Mouse (Mus musculus): ENCODE measurements around the gene Ppp1r15b. TPM values are rescaled to one million over a fixed set of nuclear protein-coding genes. Genes with fewer than 3 reads are reported as not detected.

Ppp1r15b gene
- polyA plus RNA-seq, 1 experiment from 2014 or later: 22.2 TPM

DNA sequence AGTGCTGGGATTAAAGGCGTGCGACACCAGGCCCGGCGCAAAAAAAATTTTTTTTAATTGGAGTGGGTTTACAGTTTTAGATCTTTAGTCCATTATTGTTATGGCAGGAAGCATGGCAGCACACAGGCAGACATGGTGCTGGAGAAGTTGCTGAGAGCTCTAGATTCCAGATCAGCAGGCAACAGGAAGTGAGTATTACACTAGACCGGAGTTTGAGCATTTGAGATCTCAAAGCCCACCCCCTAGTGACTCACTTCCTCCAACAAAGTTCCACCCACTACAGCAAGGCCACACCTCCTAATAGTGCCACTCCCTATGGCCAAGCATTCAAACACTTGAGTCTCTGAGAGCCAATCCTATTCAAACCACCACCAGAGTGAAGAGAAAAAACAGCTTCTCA is 12.8 kb upstream of the Ppp1r15b start:
- Histone ChIP-seq H3K4me1 (ENCODE audit: control insufficient read depth, insufficient read depth, low read depth, low read length) (no peaks in the 10 kb centered on the region), H3K27me3 (replicated peaks; ENCODE audit: control insufficient read depth, insufficient read depth, low read length) (no peaks in the 10 kb centered on the region), H3K4me2 (ENCODE audit: low read length) (no peak overlapping the region), H3K9me3 (ENCODE audit: control insufficient read depth, low read length) (no peaks in the 10 kb centered on the region), H3K4me3 (ENCODE audit: low read length) (no peak overlapping the region), H3K9ac (ENCODE audit: low read depth, low read length) (no peak overlapping the region), H3K36me3 (ENCODE audit: control insufficient read depth, insufficient read depth, low read length) (no peaks in the 10 kb centered on the region), H3K27ac (ENCODE audit: low read depth, low read length) (no peak overlapping the region)
- ATAC-seq: no peak
- whole genome bisulfite sequencing: 91% methylated on average over 5 of the region's 5 CpGs

DNA sequence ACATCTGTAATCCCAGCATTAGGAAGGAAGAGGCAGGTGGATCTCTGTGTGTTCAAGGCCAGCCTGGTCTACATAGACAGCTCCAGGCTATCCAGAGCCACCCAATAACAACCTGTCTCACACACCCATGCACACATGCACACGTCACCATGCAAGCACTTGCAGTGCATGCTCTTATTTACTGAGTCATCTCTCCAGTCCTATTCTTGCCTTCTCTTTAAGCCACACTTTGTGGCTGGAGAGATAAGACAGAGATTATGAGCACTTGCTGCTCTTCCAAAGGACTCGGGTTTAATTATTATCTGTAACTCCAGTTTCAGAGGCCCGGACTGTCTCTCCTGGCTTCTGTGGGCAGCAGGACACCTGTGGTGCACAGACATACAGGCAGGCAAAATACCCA is 12.1 kb upstream of the Ppp1r15b start:
- WGBS: 82% methylated on average over 3 of the region's 3 CpGs
- no peak overlapping the region for H3K4me2 ChIP-seq (ENCODE audit: low read length)
- no peak overlapping the region for H3K4me3 ChIP-seq (ENCODE audit: low read length)
- H3K4me1 ChIP-seq (ENCODE audit: control insufficient read depth, insufficient read depth, low read depth, low read length): no peaks in the 10 kb centered on the region
- no peak overlapping the region for H3K27ac ChIP-seq (ENCODE audit: low read depth, low read length)
- H3K9ac ChIP-seq (ENCODE audit: low read depth, low read length): no peak overlapping the region
- no peak for ATAC-seq
- H3K36me3 ChIP-seq (ENCODE audit: control insufficient read depth, insufficient read depth, low read length): no peaks in the 10 kb centered on the region
- no peaks in the 10 kb centered on the region for H3K27me3 ChIP-seq (replicated peaks; ENCODE audit: control insufficient read depth, insufficient read depth, low read length)
- no peaks in the 10 kb centered on the region for H3K9me3 ChIP-seq (ENCODE audit: control insufficient read depth, low read length)

DNA sequence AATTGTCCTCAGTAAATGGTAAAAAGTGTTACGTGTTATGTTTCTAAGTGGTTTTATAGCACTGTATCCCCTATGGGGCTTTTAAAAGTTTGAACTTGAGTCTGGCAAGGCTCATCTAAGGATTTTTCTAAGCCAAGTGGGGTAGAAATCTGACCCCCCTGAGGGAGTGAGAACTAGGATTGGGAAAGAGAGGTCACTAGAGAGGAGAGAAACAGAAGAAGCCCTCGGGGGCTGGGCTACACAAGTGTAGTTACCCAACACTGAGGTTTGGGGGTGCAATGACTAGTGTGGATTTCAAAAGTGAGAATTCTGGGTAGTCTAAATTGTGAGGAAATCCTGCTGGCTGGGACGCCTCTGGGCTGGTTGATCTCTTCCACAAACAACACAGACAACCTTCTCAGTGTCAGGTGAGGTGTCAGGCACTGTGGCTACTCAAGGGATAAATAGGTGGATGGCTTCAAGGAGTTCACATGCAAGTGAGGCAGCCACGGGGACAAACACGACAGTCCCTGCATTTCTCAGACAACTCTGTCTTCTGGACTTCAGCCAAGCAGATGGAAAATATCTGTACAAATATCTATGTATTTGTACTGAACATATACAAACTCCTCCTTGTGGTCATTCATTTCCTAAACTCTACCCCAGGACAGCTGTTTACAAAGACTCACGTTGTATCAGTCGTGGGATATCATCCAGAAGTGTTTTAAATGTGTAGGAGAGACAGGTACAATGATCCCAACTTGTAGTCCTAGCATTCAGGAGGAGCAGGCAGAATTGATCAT is 10.8 kb upstream of the Ppp1r15b start:
- H3K27ac ChIP-seq (ENCODE audit: low read depth, low read length): no peak overlapping the region
- H3K4me3 ChIP-seq (ENCODE audit: low read length): no peak overlapping the region
- no peak overlapping the region for H3K9ac ChIP-seq (ENCODE audit: low read depth, low read length)
- no peaks in the 10 kb centered on the region for H3K36me3 ChIP-seq (ENCODE audit: control insufficient read depth, insufficient read depth, low read length)
- no peaks in the 10 kb centered on the region for H3K27me3 ChIP-seq (replicated peaks; ENCODE audit: control insufficient read depth, insufficient read depth, low read length)
- ATAC-seq: no peak
- no peak overlapping the region for H3K4me2 ChIP-seq (ENCODE audit: low read length)
- no peaks in the 10 kb centered on the region for H3K9me3 ChIP-seq (ENCODE audit: control insufficient read depth, low read length)
- WGBS: 71% methylated on average over 7 of the region's 7 CpGs
- H3K4me1 ChIP-seq (ENCODE audit: control insufficient read depth, insufficient read depth, low read depth, low read length): no peaks in the 10 kb centered on the region

DNA sequence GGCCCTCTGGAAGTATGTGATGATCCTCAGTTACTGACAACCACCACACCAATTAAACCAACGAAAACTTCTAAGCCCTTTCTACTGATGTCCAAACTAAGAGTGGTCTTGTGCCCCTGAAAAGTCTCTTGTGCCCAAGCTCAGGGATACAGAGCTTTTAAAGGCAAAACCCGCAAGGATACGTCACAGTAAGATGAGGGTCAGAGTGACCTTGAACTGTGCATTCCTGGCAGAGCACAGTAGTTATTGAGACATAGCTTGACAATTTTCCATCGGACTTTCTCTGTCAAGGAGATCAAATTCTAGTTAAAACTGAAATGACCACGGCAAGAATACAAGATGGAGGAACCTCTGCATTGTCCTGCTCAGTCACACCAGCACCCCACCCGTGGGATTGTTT is 9.7 kb upstream of the Ppp1r15b start:
- H3K36me3 ChIP-seq (ENCODE audit: control insufficient read depth, insufficient read depth, low read length): no peaks in the 10 kb centered on the region
- no peak overlapping the region for H3K4me3 ChIP-seq (ENCODE audit: low read length)
- no peak overlapping the region for H3K27ac ChIP-seq (ENCODE audit: low read depth, low read length)
- H3K4me2 ChIP-seq (ENCODE audit: low read length): no peak overlapping the region
- H3K27me3 ChIP-seq (replicated peaks; ENCODE audit: control insufficient read depth, insufficient read depth, low read length): no peaks in the 10 kb centered on the region
- no peaks in the 10 kb centered on the region for H3K4me1 ChIP-seq (ENCODE audit: control insufficient read depth, insufficient read depth, low read depth, low read length)
- ATAC-seq: no peak
- 69% methylated on average over 6 of the region's 6 CpGs for WGBS
- H3K9ac ChIP-seq (ENCODE audit: low read depth, low read length): no peak overlapping the region
- no peaks in the 10 kb centered on the region for H3K9me3 ChIP-seq (ENCODE audit: control insufficient read depth, low read length)

DNA sequence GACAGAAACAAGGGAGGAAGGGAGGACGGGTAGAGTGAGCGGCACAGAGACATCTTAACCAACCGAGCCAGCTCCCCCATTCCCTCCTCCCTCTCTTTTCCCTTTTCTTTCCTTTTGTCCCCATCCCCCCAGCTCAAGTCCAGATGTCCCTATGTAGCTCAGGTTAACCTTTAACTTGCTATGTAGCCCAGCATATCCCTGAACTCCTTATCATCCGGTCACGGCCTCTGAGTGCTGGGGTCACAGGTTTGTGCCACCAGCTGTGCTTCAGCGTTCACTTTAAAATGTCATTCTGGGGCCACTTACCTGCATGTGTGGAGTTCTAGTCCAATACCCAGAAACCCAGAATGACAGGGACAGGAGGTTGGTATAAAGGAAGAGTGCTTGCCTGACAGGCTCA is 6.8 kb upstream of the Ppp1r15b start:
- WGBS: 79% methylated on average over 6 of the region's 6 CpGs
- H3K4me3 ChIP-seq (ENCODE audit: low read length): no peak overlapping the region
- no peak for ATAC-seq
- H3K4me1 ChIP-seq (ENCODE audit: control insufficient read depth, insufficient read depth, low read depth, low read length): no peaks in the 10 kb centered on the region
- no peak overlapping the region for H3K4me2 ChIP-seq (ENCODE audit: low read length)
- H3K9ac ChIP-seq (ENCODE audit: low read depth, low read length): no peak overlapping the region
- H3K36me3 ChIP-seq (ENCODE audit: control insufficient read depth, insufficient read depth, low read length): no peaks in the 10 kb centered on the region
- H3K9me3 ChIP-seq (ENCODE audit: control insufficient read depth, low read length): no peaks in the 10 kb centered on the region
- no peaks in the 10 kb centered on the region for H3K27me3 ChIP-seq (replicated peaks; ENCODE audit: control insufficient read depth, insufficient read depth, low read length)
- H3K27ac ChIP-seq (ENCODE audit: low read depth, low read length): no peak overlapping the region

DNA sequence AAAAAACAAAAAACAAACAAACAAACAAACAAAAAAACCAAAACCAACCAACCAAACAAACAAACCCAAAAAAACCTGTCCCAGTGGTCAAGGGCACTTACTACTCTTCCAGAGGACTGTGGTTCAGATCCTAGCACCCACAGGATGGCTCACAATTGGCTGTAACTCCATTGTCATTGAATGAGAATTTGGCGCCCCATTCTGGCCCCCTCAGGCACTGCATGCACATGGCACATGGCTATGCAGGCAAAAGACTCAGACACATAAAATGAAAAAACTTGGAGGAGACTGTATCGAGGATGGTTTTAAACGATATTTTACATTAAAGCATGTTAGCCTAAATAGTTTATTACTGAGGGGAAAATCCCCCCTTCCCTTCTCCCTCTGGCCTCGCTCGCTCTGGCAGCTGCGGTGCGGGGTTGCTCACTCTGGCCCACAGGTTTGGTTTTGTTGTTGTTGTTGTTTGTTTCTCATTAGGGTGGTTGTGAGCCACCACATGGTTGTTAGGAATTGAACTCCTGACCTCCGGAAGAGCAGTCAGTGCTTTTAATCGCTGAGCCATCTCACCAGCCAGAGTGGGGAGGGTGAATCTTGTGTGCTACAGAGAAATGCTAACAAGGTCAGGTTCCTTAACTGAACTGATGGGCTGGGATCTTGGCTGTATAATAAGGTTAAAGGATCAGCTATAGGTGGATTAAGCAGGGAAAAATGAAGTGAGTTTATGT is 5.1 kb upstream of the Ppp1r15b start:
- no peak for ATAC-seq

DNA sequence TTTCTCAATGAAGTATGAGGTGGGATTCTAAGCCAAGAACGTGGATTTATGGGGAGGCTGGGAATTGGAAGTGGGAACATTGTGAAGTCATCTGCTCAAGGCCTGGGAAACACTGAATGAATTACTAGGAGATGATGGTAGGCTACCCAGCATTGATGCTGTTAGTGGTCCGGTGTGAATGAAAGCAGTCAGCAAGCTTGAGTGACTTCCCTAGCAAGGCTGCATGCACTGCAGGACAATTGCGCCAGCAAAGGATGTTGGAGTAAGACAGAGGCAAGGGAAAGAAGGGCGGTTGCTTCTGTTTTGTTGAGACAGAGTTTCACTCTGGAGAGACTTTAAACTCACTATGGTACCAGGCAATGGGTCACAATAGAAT is 4.6 kb upstream of the Ppp1r15b start:
- H3K4me2 ChIP-seq (ENCODE audit: low read length): no peak overlapping the region
- 53% methylated on average over 4 of the region's 4 CpGs for WGBS
- H3K9me3 ChIP-seq (ENCODE audit: control insufficient read depth, low read length): no peaks in the 10 kb centered on the region
- no peak overlapping the region for H3K9ac ChIP-seq (ENCODE audit: low read depth, low read length)
- H3K27ac ChIP-seq (ENCODE audit: low read depth, low read length): no peak overlapping the region
- no peak overlapping the region for H3K4me3 ChIP-seq (ENCODE audit: low read length)
- no peaks in the 10 kb centered on the region for H3K36me3 ChIP-seq (ENCODE audit: control insufficient read depth, insufficient read depth, low read length)
- peaks cover 4% of the 10 kb centered on the region; the same call in 1 of the 2 replicates for H3K4me1 ChIP-seq (ENCODE audit: control insufficient read depth, insufficient read depth, low read depth, low read length)
- ATAC-seq: no peak
- H3K27me3 ChIP-seq (replicated peaks; ENCODE audit: control insufficient read depth, insufficient read depth, low read length): no peaks in the 10 kb centered on the region

More for the DNA sequence above, 5.1 kb upstream of the Ppp1r15b start:
- Histone ChIP-seq H3K27me3 (replicated peaks; ENCODE audit: control insufficient read depth, insufficient read depth, low read length) (no peaks in the 10 kb centered on the region), H3K4me3 (ENCODE audit: low read length) (no peak overlapping the region), H3K9ac (ENCODE audit: low read depth, low read length) (no peak overlapping the region), H3K9me3 (ENCODE audit: control insufficient read depth, low read length) (no peaks in the 10 kb centered on the region), H3K4me2 (ENCODE audit: low read length) (no peak overlapping the region), H3K36me3 (ENCODE audit: control insufficient read depth, insufficient read depth, low read length) (no peaks in the 10 kb centered on the region), H3K4me1 (ENCODE audit: control insufficient read depth, insufficient read depth, low read depth, low read length) (peaks cover 4% of the 10 kb centered on the region; the same call in 1 of the 2 replicates), H3K27ac (ENCODE audit: low read depth, low read length) (no peak overlapping the region)
- 88% methylated on average over 9 of the region's 9 CpGs for WGBS

DNA sequence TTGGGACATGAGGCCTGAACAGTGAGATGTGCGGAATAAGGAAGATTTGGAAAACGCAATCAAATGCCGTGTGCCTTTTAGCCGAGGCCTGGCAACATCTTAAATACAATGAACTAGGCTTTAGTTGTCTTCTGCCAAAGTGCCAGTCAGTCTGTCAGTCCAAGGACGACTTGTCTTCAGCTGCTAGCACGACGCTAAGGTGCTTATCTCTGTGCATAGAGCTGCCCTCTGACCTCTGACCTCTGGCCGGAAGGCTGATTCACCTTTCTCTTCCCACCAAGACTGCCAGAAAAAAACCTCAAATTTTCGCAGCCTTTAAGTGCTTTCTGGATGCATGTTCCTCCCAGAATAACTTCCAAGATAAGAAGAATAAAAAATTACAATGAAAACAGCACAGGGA is 3.6 kb upstream of the Ppp1r15b start:
- H3K9ac ChIP-seq (ENCODE audit: low read depth, low read length): no peak overlapping the region
- no peak for ATAC-seq
- no peak overlapping the region for H3K27ac ChIP-seq (ENCODE audit: low read depth, low read length)
- no peak overlapping the region for H3K4me2 ChIP-seq (ENCODE audit: low read length)
- H3K27me3 ChIP-seq (replicated peaks; ENCODE audit: control insufficient read depth, insufficient read depth, low read length): no peaks in the 10 kb centered on the region
- no peaks in the 10 kb centered on the region for H3K36me3 ChIP-seq (ENCODE audit: control insufficient read depth, insufficient read depth, low read length)
- no peak overlapping the region for H3K4me3 ChIP-seq (ENCODE audit: low read length)
- H3K4me1 ChIP-seq (ENCODE audit: control insufficient read depth, insufficient read depth, low read depth, low read length): peaks cover 4% of the 10 kb centered on the region; the same call in 1 of the 2 replicates
- H3K9me3 ChIP-seq (ENCODE audit: control insufficient read depth, low read length): no peaks in the 10 kb centered on the region
- 70% methylated on average over 9 of the region's 9 CpGs for WGBS

DNA sequence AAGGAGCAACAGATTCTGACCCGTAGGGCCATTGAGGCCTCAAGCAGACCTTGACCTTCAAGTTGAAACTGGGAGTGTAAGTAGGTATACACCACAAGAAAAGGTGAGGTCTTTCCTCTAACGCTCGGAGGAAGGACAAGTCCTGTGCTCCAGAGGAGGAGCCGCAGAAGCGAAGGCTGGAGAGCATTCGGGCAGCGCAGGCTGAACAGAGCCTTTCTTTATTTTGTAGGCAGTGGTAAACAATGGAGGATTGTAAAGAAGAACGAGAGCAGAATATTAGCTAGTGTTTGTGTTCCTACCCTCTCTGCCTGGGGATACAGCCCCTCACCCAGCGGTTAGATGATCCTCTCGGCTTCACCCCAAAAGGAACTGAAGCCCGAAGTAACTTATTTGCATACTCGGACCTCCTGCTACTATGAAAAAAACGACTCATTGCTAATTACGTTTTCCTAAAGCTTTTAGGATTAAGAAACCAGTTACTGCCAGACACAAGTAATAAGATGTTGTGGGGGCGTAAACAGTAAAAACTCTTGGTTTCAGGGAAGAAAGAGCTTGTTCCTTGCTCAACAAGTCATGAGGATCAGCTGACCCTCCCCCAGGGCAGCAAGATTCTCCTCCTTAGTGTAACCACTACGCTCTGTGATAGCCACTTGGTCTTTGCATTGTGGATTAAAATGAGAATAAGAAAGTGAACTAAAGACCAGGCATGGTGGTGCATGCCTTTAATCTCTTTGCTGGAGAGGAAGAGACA is 1.3 kb upstream of the Ppp1r15b start:
- H3K27ac ChIP-seq (ENCODE audit: low read depth, low read length): no peak overlapping the region; the same call in none of the 2 replicates
- H3K4me2 ChIP-seq (ENCODE audit: low read length): no peak overlapping the region
- no peak overlapping the region for H3K4me3 ChIP-seq (ENCODE audit: low read length)
- no peaks in the 10 kb centered on the region for H3K36me3 ChIP-seq (ENCODE audit: control insufficient read depth, insufficient read depth, low read length)
- WGBS: 17% methylated on average over 16 of the region's 16 CpGs
- no peaks in the 10 kb centered on the region for H3K27me3 ChIP-seq (replicated peaks; ENCODE audit: control insufficient read depth, insufficient read depth, low read length)
- H3K9me3 ChIP-seq (ENCODE audit: control insufficient read depth, low read length): no peaks in the 10 kb centered on the region
- ATAC-seq: no peak
- peaks cover 24% of the 10 kb centered on the region for H3K4me1 ChIP-seq (ENCODE audit: control insufficient read depth, insufficient read depth, low read depth, low read length)
- H3K9ac ChIP-seq (ENCODE audit: low read depth, low read length): no peak overlapping the region

Measured in hindbrain, embryonic 16.5 days (tissue).